Mouse (Mus musculus) embryo, embryonic 10.5 days (tissue): ENCODE measurements around the gene Gm3402.
"Not testable (repeated sequence)": the region's sequence is repeated elsewhere in the genome, so short reads cannot be mapped to it uniquely, and the experiment has no call there.

Experiments
- DNase-seq: peaks from one replicate; pipeline ENCODE4 v3.0.0-alpha.2; 2015; ENCODE audit warnings: low spot score

Gene Gm3402

DNA sequence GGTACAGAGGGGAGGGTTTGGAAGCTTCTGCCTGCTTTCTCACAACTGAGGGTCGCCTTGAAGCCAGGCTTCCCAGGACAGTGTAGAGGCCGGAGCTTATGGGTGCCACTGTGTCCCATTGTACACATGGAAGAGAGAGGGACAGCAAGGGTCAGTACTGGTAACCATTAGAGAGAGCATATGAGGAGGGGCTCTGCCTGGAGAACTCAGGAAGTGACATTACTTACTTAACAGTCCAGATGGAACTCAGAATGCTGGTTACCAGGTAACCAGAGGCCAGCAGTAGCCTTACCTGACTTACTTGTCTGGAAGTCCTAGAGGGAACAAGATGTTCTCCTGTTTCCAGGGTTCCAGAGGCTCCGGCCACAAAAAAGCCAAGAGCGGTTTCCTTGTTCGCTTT is at the start of gene Gm3402:
Gene Gm3402 (plus strand): TSS at position 301 of the 400 bp plus-strand sequence.
- not testable (repeated sequence) for DNase-seq

DNA sequence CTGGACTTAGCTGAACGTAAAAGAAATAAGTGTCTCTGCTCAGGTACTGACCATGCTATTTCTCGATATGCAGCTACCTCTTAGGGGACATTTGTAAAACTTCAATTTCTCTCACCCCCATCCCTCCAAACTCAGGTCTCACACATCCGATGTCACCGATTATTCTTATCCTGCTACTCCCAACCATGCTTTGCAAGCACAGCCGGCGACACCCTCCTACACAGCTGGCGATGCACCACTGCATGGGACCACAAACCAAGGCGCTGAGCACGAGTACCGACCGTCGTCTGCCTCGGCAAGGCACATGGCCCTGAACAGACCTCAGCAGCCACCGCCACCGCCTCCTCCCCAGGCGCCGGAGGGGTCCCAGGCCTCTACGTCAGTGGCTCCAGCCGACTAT is 47.3 kb upstream of the Gm3402 start:
- DNase-seq = no peak

DNA sequence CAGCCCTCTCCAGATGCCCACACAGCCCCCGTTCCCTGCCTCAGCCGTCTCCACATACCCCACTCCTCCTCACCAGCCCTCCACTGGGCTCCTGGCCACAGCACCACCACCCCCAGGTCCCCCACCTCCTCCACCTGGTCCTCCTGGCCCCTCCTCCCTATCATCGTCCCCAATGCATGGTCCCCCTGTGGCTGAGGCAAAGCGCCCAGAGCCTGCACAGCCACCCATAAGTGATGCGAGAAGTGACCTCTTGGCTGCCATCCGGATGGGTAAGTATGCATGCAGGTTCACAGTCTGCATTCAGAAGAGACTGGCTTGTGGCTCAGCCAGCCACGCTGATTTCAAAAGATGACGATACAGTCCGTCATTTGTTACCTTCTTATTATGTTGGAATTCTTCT is 45.6 kb upstream of the Gm3402 start:
- DNase-seq = no peak

DNA sequence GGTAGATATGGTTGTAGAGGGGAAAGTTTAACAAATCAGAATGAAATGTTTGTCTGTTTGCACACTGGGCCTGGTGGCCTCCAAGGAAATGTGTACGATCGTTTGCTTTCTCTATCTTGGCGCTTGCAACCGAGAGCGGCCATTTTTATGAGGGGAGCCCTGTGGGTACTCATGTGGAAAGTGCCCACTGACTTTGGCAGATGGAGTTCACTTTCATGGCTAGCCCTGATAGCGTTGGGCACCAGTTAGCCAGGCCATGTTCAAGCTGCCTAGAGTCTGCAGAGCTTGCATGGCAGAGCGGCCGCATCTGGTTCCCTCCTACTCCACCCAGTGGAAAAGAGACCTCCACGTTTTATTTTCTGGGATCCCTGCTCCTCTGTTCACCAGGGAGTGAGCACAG is 43.1 kb upstream of the Gm3402 start:
- DNase-seq = no peak

DNA sequence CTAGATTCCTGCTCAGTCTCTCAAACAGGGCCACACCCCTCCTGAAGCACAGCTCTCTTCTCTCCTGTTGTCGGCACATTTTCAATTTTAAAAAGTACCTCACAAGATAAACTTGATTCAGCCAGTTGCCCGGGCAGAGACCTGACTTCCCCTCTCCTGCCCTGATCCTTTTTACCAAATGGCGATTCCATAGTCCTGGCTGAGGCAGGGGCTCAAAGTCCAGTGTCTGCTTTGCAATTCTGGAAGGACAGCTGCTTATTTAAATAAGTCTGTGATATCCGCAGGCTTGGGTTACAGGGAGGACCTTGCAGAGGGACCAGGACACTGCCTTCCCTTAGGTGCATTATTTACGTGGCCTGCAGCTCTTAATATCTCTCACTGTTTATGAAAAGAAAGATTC is 42.6 kb upstream of the Gm3402 start:
- no peak for DNase-seq

DNA sequence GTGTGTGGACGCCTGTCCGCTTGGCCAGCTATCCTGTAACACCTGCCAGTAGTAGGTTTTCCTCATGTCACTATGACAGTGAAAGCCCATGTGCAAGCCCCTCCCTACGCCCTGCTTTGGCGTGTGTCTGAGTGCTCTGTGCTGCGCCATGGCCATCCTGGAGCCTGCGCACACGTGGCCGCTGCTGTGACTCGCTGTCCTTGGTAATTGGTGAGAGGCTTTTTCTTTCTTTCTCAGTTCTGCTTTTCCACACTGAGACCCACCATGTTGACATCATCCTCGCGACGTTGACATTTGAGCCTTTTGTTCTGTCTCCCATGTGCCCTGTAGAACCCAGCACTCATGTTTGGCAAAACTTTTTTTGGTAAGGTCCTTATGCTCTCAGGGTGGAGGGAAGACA is 42.1 kb upstream of the Gm3402 start:
- DNase-seq = no peak

DNA sequence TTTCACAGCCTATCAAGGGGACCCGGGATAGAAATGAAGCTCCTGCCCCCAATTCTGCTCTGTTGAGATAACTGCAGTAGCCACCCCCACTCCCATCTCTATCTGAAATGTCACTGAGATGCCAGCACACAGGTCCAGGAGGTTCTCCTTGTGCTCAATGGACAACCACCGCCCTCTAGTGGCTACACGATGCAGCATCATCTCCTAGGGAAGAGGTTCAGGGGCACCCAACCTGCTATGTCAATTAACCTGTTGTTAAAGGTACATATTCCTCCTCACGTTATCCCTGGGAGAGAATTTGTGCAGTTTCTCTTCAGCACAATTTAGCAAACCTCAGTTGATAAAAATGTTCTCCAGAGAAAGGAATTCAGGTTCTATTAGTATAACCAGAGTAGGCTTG is 34.4 kb upstream of the Gm3402 start:
- not testable (repeated sequence) for DNase-seq

DNA sequence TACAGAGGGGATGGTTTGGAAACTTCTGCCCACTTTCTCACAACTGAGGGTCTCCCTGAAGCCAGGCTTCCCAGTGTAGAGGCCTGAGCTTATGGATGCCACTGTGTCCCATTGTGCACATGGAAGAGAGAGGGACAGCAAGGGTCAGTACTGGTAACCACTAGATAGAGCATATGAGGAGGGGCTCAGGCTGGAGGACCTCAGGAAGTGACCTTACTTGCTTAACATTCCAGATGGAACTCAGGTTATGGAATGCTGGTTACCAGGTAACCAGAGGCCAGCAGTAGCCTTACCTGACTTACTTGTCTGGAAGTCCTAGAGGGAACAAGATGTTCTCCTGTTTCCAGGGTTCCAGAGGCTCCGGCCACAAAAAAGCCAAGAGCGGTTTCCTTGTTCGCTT is 32.3 kb upstream of the Gm3402 start, which contains the start of gene Gm6408:
Gene Gm6408 (plus strand): TSS at position 301 of the 400 bp plus-strand sequence.
- DNase-seq = not testable (repeated sequence)

DNA sequence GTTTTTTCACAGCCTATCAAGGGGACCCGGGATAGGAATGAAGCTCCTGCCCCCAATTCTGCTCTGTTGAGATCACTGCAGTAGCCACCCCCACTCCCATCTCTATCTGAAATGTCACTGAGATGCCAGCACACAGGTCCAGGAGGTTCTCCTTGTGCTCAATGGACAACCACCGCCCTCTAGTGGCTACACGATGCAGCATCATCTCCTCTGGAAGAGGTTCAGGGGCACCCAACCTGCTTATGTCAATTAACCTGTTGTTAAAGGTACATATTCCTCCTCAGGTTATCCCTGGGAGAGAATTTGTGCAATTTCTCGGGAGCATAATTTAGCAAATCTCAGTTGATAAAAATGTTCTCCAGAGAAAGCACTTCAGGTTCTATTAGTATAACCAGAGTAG is 25.0 kb upstream of the Gm3402 start:
- DNase-seq = not testable (repeated sequence)

DNA sequence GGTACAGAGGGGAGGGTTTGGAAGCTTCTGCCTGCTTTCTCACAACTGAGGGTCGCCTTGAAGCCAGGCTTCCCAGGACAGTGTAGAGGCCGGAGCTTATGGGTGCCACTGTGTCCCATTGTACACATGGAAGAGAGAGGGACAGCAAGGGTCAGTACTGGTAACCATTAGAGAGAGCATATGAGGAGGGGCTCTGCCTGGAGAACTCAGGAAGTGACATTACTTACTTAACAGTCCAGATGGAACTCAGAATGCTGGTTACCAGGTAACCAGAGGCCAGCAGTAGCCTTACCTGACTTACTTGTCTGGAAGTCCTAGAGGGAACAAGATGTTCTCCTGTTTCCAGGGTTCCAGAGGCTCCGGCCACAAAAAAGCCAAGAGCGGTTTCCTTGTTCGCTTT is 22.9 kb upstream of the Gm3402 start, which contains the start of gene Gm6370:
Gene Gm6370 (plus strand): TSS at position 301 of the 400 bp plus-strand sequence.
- not testable (repeated sequence) for DNase-seq

DNA sequence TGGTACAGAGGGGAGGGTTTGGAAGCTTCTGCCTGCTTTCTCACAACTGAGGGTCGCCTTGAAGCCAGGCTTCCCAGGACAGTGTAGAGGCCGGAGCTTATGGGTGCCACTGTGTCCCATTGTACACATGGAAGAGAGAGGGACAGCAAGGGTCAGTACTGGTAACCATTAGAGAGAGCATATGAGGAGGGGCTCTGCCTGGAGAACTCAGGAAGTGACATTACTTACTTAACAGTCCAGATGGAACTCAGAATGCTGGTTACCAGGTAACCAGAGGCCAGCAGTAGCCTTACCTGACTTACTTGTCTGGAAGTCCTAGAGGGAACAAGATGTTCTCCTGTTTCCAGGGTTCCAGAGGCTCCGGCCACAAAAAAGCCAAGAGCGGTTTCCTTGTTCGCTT is 11.8 kb upstream of the Gm3402 start, which contains the start of gene 4930449I24Rik:
Gene 4930449I24Rik (plus strand): TSS at position 301 of the 400 bp plus-strand sequence.
- DNase-seq = not testable (repeated sequence)

DNA sequence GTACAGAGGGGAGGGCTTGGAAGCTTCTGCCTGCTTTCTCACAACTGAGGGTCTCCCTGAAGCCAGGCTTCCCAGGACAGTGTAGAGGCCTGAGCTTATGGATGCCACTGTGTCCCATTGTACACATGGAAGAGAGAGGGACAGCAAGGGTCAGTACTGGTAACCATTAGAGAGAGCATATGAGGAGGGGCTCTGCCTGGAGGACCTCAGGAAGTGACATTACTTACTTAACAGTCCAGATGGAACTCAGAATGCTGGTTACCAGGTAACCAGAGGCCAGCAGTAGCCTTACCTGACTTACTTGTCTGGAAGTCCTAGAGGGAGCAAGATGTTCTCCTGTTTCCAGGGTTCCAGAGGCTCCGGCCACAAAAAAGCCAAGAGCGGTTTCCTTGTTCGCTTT is 11.6 kb downstream of the Gm3402 start, which contains the start of gene Gm3404:
Gene Gm3404 (plus strand): TSS at position 301 of the 400 bp plus-strand sequence.
- not testable (repeated sequence) for DNase-seq

DNA sequence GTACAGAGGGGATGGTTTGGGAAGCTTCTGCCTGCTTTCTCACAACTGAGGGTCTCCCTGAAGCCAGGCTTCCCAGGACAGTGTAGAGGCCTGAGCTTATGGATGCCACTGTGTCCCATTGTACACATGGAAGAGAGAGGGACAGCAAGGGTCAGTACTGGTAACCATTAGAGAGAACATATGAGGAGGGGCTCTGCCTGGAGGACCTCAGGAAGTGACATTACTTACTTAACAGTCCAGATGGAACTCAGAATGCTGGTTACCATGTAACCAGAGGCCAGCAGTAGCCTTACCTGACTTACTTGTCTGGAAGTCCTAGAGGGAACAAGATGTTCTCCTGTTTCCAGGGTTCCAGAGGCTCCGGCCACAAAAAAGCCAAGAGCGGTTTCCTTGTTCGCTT is 23.4 kb downstream of the Gm3402 start, which contains the start of gene Gm3409:
Gene Gm3409 (plus strand): TSS at position 301 of the 400 bp plus-strand sequence.
- DNase-seq = not testable (repeated sequence)

DNA sequence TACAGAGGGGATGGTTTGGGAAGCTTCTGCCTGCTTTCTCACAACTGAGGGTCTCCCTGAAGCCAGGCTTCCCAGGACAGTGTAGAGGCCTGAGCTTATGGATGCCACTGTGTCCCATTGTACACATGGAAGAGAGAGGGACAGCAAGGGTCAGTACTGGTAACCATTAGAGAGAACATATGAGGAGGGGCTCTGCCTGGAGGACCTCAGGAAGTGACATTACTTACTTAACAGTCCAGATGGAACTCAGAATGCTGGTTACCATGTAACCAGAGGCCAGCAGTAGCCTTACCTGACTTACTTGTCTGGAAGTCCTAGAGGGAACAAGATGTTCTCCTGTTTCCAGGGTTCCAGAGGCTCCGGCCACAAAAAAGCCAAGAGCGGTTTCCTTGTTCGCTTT is 41.9 kb downstream of the Gm3402 start, which contains the start of gene Gm3415:
Gene Gm3415 (plus strand): TSS at position 301 of the 400 bp plus-strand sequence.
- DNase-seq = not testable (repeated sequence)

DNA sequence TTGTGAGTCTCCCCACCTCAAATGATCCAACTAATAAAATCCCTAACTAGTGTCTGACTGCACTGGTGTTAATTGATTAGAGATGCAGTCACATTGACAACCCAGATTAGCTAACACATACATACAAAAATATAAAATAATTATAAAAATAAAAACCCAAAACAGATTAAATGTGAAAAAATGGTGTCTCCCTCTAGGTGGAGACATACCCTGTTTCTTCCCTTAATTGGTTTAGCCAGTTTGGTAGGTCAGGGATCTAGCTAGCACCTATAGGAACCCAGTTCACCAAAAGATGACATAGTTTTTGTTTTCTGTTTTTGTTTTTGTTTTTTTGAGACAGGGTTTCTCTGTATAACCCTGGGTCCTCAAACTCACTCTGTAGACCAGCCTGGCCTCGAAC is 50.3 kb downstream of the Gm3402 start:
- no peak for DNase-seq
